Mouse (Mus musculus) liver, embryonic 11.5 days (tissue): ENCODE results near the gene Kap. TPM values are rescaled to one million over a fixed set of nuclear protein-coding genes. Genes with fewer than 3 reads are reported as not detected.
"Not testable (repeated sequence)": the region's sequence is repeated elsewhere in the genome, so short reads cannot be mapped to it uniquely, and the experiment has no call there.

Source experiments
- ATAC-seq: fragments of 200-750 bp; cut with Nextera tagmentation; replicated peaks from 2 replicates; pipeline ENCODE4 v1.8.0; 2017; ENCODE audit warnings: moderate number of reproducible peaks, mild to moderate bottlenecking, moderate TSS enrichment, moderate library complexity; ENCODE audit not compliant: low FRiP score
- DNase-seq: peaks from one replicate; pipeline ENCODE4 v3.0.0-alpha.2; 2017; ENCODE audit warnings: low spot score
- H3K27ac ChIP-seq: fragments of 300-500 bp; sonication (generic); 2 replicates; pipeline ENCODE4 v1.5.1; 2014; ENCODE audit warnings: mild to moderate bottlenecking, low read depth, low read length, control low read depth
- H3K27me3 ChIP-seq: fragments of 300-500 bp; sonication (generic); replicated peaks from 2 replicates; pipeline ENCODE4 v1.6.1; 2014; ENCODE audit warnings: low read length, mixed read lengths; ENCODE audit not compliant: control insufficient read depth, insufficient read depth
- H3K36me3 ChIP-seq: fragments of 300-500 bp; sonication (generic); 2 replicates; pipeline ENCODE4 v1.6.1; 2014; ENCODE audit warnings: mild to moderate bottlenecking, low read length, moderate library complexity, mixed read lengths; ENCODE audit not compliant: control insufficient read depth, insufficient read depth
- H3K4me1 ChIP-seq: fragments of 300-500 bp; sonication (generic); replicated peaks from 2 replicates; pipeline ENCODE4 v1.6.1; 2014; ENCODE audit warnings: low read length, mixed read lengths; ENCODE audit not compliant: control insufficient read depth, insufficient read depth
- H3K4me2 ChIP-seq: fragments of 300-500 bp; sonication (generic); 2 replicates; pipeline ENCODE4 v1.6.1; 2014; ENCODE audit warnings: mild to moderate bottlenecking, control low read depth, moderate library complexity
- H3K4me3 ChIP-seq: fragments of 300-500 bp; sonication (generic); 2 replicates; pipeline ENCODE4 v1.5.1; 2014; ENCODE audit warnings: low read depth, low read length, control low read depth
- H3K9ac ChIP-seq: fragments of 300-500 bp; sonication (generic); 2 replicates; pipeline ENCODE4 v1.6.1; 2014; ENCODE audit warnings: low read depth, low read length, control low read depth
- H3K9me3 ChIP-seq: fragments of 300-500 bp; sonication (generic); 2 replicates; pipeline ENCODE4 v1.6.1; 2016; ENCODE audit warnings: low read length, inconsistent platforms, mixed read lengths; ENCODE audit not compliant: control insufficient read depth
- WGBS: fragments of 180-500 bp; shearing (Covaris S2); extraction: QIAGEN DNeasy Blood & Tissue Kit; methylation state at CpG from one replicate; pipeline ENCODE4 v1.1.7; 2014; 5-methylcytosine and 5-hydroxymethylcytosine counted together
- polyA plus RNA-seq: library from polyadenylated mRNA; unstranded; fragments of >200 nt; fragmentation: Nextera tagmentation; extraction: Ambion mirVana; gene quantifications from 2 replicates; pipeline ENCODE4 v1.2.1, GENCODE M21; 2014

The Kap gene
- polyA plus RNA-seq, 1 experiment from 2014 or later = not detected

DNA sequence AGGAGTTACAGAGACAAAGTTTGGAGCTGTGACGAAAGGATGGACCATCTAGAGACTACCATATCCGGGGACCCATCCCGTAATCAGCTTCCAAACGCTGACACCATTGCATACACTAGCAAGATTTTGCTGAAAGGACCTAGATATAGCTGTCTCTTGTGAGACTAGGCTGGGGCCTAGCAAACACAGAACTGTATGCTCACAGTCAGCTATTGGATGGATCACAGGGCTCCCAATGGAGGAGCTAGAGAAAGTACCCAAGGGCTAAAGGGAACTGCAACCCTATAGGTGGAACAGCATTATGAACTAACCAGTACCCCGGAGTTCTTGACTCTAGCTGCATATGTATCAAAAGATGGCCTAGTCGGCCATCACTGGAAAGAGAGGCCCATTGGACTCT, 4.7 kb downstream of the Kap start:
- H3K4me2 ChIP-seq, H3K9ac ChIP-seq, H3K4me1 ChIP-seq, H3K36me3 ChIP-seq, ATAC-seq, H3K9me3 ChIP-seq, H3K27me3 ChIP-seq, DNase-seq, H3K27ac ChIP-seq, H3K4me3 ChIP-seq: not testable (repeated sequence)
- 83% methylated on average over 5 of the region's 6 CpGs for WGBS

GRCm38 (mm10) chr6:133838296-133838995, 15.1 kb downstream of the Kap start:
- not testable (repeated sequence) for H3K4me2 ChIP-seq, H3K27ac ChIP-seq, H3K9ac ChIP-seq, ATAC-seq, H3K9me3 ChIP-seq, H3K4me1 ChIP-seq, DNase-seq, H3K4me3 ChIP-seq, H3K36me3 ChIP-seq, H3K27me3 ChIP-seq
- WGBS = 77% methylated on average over 29 of the region's 29 CpGs

GRCm38 (mm10) chr6:133812342-133812741, 41.2 kb downstream of the Kap start:
- no peaks in the 10 kb centered on the region for H3K9me3 ChIP-seq
- DNase-seq = no peak
- H3K4me1 ChIP-seq = no peaks in the 10 kb centered on the region
- WGBS = 50% methylated on average over 1 of the region's 1 CpGs
- H3K27me3 ChIP-seq = no peaks in the 10 kb centered on the region
- H3K4me3 ChIP-seq = no peak overlapping the region
- no peak overlapping the region for H3K4me2 ChIP-seq
- ATAC-seq = no peak
- H3K9ac ChIP-seq = no peak overlapping the region
- no peak overlapping the region for H3K27ac ChIP-seq
- no peaks in the 10 kb centered on the region for H3K36me3 ChIP-seq

Other genes with a start within 250 kb of the Kap start
- gene Etv6, start 181.9 kb upstream of the Kap start, polyA plus RNA-seq = 12.6 and 13.0 TPM in 2 replicates